Mouse (Mus musculus) kidney, adult 2 months (tissue): ENCODE measurements around the gene Pde6h.

Experiments
- CTCF ChIP-seq: fragments of 200-500 bp; conservative IDR thresholded peaks from 2 replicates; pipeline ENCODE4 v1.5.1; 2011; ENCODE audit warnings: low read depth, mild to moderate bottlenecking, control low read depth, low read length, moderate library complexity, mixed read lengths; ENCODE audit not compliant: insufficient read depth, insufficient read length
- POLR2A ChIP-seq: fragments of 200-500 bp; IDR thresholded peaks from one replicate; pipeline ENCODE4 v1.6.1; 2011; ENCODE audit warnings: low read depth, low read length, control low read depth

DNA sequence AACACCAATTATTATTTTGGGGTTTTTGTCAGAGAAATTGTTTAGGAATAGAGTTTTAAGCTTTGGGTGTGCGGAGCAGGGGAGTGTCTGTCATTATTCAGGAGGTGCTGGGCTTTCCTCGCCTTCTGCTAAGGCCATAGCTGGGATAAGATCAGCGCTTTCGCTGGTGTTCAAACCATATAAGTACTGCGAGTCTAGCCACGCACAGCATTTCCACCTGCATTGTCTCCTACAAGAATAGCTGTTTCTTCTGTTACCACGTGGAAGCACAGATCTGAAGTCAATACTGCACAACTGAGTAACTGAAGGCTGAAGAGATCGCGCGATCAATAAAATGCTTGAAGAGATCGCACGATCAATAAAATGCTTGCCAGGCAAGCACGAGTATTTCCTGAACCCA is 7.6 kb downstream of the Pde6h start:
- no peak for TF ChIP-seq POLR2A
- TF ChIP-seq CTCF, result no peak
